Mouse (Mus musculus): ENCODE results near the gene Xbp1.

GRCm38 (mm10) chr11:5546693-5547092 lies 26.2 kb downstream of the Xbp1 start:
- no peak for TF ChIP-seq POLR2A (IDR thresholded peaks at IDR 0.05; ENCODE audit: borderline replicate concordance, extremely low read depth, insufficient read depth, insufficient read length, poor library complexity, severe bottlenecking)
- TF ChIP-seq CTCF (IDR thresholded peaks at IDR 0.05; ENCODE audit: borderline replicate concordance, extremely low read depth, insufficient read depth, insufficient read length): no peak
